Mouse (Mus musculus) spleen, adult 12 weeks (tissue): ENCODE results near the gene Adgre5.

Source experiments
- DNase-seq: peaks from one replicate; pipeline ENCODE4 v3.0.0; 2022; ENCODE audit warnings: low spot score

The Adgre5 gene

DNA sequence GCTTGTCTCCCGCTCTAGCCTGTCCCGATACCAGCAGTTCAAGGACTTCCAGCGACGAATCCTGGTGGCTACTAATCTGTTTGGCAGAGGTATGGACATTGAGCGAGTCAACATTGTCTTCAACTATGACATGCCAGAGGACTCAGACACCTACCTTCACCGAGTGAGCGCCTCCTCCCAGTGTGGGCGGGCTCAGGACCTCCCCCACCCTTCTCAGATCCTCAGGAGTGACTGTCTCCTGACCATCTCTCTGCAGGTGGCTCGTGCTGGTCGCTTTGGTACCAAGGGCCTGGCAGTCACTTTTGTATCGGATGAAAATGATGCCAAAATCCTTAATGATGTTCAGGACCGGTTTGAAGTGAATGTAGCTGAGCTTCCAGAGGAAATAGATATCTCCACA, 18.5 kb downstream of the Adgre5 start:
- DNase-seq, result no peak

DNA sequence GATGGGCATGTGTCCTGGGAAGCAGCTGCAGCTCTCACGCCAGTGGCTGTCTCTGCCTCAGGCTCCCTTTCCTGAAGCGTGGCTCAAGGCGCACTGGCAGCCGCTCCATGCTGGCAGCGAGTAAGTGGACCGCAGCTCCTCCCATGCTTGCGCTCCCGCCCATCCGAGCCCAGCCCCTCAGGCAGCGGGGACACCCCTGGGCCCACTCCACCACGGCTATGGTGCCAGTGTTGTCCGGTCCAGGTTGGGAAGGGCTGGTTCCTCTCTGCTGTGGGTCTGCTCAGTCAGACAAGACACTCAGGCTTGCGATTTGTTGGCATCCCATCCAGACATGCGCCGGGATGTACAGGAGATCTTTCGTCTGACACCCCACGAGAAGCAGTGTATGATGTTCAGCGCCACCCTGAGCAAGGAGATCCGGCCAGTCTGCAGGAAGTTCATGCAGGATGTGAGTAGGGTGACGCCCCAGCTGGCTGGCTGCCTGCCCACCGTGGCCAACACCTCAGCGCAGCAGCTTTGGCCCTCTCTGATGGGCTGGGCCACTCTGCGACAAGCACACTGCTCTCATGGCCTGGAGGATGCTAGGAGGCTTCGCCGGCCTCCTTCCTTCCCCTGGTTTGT, 19.6 kb downstream of the Adgre5 start:
- DNase-seq, result no peak

DNA sequence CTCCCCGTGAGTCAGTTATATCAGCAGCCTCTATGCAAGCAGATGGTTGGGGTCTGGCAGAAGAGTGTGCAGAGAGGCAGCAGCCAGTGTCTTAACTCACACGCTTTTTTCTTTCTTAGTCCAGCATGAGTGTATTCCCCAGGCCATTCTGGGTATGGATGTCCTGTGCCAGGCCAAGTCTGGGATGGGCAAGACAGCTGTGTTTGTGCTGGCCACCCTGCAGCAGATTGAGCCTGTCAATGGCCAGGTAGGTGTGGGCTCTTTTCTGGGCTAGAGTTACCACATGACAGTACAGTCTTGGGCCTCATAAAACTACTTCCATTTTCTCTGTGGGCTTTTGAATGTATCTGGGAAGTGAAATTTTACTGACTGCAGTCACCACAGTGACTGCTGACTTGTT, 21.4 kb downstream of the Adgre5 start:
- no peak for DNase-seq

DNA sequence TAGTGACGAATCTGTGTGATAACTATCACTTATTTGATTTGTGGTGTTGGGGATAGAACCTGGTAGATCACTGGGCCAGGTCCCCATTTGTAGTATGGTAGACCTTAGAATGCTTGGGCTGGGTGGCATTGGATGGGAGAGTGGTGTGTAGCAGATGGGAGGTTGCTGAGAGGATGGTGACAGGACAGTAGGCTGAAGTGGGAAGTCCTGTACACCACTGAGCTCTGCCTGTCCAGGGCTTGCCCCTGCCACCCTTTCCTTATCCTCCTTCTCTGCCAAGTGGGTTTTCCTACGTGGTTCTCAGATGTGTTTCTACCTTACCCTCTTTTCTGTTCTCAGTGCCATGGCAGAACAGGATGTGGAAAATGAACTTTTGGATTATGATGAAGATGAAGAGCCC, 22.1 kb downstream of the Adgre5 start:
- no peak for DNase-seq

DNA sequence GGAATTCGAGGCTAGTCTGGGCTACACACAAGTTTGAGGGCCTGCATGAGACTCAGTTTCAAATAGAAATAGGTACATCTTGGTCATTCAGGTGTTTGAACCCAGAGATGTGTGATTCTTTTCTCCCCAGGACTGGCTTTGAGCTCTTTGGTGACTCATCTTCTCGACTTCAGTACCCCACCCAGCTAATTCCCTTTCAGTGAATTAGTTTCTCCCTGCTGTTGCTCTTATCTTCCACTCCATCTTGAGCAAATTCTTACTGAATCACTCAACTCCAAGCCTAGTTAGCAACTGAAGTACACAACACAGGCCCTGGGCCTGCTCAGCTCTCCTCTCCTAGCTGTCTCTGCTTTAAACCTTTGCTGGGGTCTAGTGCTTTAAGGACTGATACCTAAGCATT, 24.6 kb downstream of the Adgre5 start:
- no peak for DNase-seq

DNA sequence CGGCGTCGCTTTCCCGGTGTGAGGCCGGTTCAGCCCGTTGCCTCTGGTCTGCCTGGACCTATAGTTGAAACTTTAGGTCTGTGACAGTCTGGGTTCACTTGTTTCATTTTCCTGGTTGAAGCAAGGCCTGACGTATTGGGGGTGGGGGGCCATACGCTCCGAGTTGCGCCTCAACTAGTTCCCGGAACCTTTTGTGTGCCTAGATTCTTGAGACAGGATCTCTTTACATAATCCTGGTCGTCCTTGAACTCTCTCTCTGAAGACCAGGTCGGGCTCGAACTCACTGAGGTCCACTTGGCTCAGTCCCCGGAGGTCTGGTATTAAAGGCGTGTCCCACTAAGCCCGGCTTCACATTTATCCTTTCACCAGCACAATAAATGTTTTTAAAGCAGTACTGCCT, 25.4 kb downstream of the Adgre5 start:
- no peak for DNase-seq

DNA sequence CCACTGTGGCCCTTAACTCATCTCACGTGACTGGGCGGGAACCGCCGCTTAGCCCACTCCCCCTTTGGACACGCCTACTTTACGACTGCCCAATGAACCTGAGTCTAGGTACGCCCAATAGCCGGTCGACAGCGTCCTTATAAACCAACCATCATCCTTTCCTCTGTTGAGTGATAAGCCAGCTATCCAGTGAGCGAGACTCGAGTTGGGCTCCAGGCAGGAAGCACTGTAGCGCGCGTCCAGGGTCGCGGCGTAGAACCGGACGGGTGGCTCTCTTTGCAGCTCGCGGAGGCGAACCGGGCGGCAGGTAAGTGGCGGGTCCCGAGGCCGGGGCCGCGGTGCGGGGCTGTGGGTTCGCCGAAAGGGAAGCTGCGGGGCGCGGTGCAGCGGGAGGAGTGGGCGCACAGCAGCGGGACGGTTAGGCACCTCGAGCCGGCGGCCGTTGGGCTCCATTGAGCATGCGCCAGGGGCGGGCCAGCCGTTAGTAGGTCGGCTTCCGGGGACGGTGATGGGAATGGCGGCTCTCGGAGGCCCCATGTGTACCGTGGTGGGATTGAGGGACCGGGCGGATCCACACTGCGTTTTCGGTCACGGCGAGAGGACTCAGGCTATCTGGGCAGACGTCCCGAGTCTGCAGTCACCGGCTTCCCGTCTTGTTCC, 26.0 kb downstream of the Adgre5 start, which contains the start of gene Ddx39:
Gene Ddx39, plus strand, starts transcription at position 147 of the 660 bp plus-strand sequence.
- DNase-seq, result peak; percentile 92

DNA sequence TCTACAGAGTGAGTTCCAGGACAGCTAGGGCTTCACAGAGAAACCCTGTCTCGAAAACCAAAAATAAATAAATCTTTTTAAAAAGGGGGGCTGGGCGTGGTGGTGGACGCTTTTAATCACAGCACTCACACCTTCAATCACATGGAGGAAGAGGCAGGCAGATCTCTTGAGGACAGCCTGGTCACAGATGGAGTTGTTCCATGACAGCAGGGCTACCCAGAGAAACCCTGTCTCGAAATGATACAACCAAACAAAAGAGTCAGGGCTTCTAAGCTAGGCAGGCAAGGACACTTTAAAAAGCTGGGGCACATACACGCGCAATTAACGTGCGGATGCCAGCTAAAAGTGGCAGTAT, 26.5 kb downstream of the Adgre5 start:
- DNase-seq, result no peak

DNA sequence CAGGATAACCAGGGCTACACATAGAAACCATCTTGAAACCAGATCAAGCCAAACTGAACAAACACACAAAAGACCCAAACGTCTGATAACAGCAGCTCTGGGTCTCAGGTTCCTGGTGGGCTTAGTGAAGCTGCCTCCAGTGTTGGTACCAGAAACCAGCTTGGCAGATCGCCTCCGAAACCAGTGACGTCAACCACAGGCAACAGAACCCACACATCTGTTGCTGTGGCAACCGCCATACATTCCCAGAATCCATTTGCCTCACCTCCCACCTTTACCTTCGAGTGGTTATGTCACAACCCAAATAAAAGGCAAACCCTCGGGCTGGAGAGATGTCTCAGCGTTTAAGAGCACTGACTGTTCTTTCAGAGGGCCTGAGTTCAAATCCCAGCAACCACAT, 33.6 kb downstream of the Adgre5 start:
- DNase-seq, result no peak

DNA sequence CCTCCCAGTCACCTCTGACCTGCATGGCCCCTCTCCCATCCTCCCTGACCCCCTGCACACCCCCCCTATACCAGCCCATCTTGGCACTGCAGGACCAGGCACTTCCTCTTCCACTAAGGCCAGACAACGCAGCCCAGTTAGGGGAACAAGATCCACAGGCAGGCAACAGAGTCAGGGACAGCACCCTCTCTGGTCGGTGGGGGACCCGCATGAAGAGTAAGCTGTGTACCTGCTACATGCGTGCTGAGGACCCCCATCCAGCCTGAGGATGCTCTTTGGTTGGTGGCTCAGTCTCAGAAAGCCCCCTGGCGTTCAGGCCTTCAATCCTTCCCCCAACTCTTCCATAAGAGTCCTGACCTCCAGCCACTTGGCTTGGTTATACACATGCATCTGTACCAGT, 34.7 kb downstream of the Adgre5 start:
- no peak for DNase-seq

DNA sequence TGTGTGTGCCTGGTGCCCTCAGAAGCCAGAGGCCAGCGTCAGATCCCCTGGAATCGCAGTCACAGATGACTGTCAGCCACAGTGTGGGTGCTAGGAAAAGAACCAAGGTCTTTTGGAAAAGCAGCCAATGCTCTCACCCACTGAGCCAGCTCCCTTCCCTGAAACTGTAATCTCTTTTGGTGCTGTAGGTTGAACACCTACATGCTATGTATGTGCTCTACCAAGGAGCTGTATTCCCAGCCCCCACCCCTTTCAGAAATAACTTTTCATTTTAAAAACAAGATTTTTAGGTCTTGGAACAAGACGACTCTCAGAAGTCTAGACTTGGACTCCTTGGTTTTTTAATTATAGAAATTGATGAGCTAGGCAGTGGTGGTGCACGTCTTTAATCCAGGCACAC, 37.7 kb downstream of the Adgre5 start:
- no peak for DNase-seq

DNA sequence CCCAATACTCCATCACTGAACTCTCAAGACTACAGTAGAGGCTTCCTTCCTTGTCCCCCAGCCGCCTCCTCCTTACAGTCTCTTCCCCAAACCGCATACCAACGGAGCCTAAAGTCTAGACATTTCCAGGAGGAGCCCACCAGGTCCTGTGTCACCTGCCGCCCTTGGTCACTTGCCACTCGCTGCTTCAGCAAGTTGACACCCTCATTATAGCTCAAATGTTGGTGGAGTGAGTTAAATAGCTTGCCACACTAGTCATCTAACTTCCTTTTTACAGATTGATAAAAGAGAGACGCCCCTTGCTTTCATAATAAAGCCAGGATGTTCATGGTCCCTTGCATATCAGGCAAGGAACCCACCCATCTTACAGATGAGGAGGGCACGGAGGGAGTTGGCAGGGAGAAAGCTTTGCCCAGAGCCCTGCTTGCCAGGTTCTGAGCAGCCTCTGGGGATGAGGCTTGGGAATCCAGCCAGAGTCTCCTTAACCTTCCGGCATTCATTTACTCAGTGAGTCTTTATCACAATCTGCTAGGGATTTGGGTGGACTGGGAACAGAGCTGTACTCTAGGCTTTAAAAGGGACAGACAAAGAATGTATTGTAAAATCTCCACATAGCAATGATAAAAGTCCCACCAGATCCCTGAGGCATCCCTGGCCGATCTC, 40.6 kb downstream of the Adgre5 start:
- DNase-seq, result no peak

DNA sequence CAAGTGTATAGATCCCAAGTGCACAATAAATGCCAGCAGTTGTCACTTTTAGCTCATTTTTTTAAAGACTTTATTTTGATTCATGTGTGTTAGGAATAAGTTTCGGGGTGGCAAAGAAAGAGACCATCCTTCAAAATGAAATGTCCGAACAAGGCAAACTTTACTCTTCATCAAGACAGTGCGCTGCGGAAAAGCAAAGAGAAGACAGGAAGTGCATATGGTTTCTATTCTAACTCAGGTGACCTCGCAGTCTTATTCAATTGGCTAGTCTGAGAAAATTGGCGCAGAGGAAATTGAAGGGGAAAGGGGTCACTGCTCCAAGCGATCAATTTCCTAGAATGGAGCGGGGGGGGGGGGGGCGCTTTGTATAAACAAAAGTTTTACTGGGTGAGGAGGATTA, 41.6 kb downstream of the Adgre5 start:
- DNase-seq, result no peak

DNA sequence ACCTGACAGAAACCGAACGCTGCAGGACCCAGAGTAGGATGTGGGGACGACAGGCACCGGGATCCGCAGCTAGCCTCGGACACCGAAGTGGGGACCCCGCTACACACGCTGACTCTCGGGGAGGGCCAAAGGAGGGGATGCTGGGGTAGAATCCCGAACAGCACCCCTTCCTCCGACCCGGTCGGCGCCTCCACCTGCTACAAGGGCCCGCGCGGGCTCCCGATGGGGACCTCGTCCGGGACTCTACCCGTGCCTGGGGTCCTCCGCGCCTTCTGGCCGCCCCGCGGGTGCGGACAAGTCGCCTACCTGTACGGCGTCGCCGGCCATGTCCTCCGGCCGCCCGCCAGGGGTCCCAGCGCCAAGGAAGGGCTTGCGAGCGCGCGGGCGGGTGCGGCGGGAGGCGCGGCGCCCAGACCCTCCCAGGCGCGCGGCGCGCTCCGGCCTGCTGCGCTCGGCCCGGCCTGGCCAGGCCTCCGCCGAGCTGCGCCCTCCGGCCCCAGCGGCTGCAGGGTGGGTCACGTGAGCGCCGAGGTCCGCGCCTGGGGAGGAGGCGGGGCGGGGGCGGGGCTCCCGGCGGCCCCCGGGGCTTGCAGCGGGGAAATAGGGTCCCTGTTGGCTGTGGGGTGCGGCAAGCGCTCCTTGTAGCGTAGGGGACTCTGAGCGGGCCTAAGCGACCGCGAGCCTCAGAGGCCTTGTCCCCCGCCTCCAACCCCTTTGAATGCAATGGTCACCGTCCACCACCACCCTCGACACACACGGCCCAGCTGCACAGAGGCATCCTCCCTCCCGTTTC, 42.3 kb downstream of the Adgre5 start, which contains the start of gene Pkn1:
Gene Pkn1, minus strand, starts transcription at position 519 of the 793 bp plus-strand sequence.
- peak; percentile 51 for DNase-seq

DNA sequence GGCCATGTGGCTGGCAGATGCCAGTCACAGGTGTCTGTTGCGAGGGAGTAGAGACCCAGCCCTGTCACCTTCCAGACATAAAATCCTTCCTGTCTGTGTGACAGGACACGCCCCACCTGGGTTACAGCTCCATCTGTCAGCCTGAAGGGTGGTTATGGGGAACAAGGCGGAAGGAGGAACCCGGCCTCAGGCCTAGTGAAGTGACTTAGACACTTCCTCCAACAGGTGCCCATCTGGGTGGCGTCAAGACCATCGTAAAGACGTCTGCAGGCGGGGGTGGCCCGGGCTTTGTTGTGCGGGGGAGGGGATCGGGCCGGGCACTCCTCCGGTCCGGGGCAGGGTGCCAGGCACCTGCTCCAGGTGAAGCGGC, 42.9 kb downstream of the Adgre5 start:
- DNase-seq, result no peak

DNA sequence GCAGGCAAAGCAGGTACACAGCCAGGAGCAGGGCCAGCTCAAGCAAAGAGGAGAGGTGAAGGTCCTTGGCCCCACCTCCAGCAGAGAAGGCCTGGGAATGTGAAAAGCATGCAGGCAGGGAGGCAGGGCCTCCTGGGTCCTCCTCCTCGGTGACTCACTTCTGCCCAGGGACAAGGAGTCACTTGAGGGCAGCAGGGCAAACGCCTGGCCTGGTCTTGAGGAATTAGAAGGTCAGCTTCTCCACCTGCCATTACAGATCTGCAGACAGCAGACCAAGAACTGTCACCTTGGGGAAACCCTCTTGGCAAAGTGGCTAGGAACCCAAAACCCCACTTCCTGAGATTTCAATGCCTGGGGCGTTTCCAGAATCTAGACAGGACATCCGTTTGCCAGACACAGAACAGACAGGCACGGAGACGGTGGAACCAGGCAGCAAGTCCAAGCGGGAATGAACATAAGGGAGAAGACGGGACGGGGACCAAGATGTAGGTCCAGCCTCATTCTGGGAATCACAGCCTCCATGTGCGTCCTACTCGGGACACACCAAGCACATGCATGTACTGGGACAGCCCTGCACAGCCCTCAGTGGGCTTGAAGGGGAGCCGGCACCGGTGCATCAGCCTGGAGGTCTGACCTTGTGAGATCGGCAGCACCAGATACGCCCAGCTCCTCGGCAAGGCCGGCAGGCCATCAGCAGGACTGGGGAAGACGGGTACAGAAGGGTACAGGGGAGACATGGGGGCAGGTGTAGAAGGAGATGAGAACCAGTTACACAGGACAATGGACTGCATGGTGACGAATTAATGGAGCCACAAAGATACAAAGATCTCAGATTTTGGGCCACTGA, 43.5 kb downstream of the Adgre5 start:
- no peak for DNase-seq

DNA sequence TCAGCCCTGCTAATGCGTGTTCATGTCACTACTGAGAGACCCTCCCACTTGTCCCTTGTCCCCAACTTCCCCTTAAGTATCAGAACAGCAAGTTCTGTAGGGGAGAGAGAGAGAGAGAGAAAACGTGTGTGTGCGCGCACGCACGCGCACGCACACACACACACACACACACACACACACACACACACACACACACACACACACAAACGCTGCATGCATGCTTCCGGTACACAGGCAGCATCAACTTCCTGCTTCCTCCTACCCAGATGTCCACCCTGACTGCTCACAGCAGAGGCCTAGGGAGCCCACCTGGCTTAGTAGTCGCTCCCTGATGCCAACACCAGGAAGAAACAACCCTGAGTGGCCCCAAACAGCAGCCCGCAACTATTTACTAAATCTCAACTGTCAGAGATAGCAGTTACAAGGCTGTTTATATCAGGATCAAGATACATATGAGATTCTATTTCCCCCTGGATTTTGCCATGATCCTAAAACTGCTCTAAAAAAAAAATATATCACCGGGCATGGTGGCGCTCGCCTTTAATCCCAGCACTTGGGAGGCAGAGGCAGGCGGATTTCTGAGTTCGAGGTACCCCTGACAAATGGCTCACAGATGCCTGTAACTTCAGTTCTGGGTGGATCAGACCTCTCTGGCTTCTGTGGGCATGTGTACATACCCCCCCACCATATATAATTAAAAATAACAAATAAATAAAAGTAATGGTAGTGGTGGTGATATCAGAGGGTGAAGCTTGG, 45.6 kb downstream of the Adgre5 start:
- no peak for DNase-seq

DNA sequence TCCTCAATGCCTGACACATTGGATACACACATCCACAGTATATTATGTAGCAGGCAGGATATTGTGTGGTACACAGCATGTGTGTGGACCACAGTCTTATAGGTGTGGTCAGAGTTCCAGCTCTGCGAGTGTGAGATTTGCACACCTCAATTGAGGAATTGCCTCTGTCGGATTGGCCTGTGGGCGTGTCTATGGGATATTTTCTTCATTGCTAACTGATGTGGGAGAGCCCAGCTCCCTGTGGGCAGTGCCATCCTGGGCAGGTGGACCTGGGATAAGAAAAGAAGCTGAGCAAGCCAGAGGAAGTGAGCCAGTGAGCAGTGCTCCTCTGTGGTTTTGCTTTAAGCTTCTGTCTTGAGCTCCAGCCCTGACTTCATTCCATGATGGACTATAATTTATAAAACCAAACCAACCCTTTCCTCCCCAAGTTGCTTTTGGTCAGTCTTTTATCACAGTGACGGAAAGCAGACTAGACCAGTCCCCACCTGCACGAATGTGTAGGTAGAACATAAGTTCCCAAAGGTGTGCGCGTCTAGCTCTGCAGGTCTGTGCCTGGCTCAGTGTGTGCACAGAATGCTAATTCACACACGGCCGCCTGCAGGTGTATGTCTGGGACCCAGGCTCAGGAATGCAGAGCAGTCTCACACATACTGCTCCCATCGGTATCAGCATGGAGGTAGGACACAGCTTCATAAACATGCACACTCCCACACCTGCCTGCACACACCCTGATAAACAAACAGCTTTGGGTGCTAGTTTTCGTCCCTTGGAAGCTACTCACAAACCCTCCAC, 46.6 kb downstream of the Adgre5 start:
- no peak for DNase-seq

DNA sequence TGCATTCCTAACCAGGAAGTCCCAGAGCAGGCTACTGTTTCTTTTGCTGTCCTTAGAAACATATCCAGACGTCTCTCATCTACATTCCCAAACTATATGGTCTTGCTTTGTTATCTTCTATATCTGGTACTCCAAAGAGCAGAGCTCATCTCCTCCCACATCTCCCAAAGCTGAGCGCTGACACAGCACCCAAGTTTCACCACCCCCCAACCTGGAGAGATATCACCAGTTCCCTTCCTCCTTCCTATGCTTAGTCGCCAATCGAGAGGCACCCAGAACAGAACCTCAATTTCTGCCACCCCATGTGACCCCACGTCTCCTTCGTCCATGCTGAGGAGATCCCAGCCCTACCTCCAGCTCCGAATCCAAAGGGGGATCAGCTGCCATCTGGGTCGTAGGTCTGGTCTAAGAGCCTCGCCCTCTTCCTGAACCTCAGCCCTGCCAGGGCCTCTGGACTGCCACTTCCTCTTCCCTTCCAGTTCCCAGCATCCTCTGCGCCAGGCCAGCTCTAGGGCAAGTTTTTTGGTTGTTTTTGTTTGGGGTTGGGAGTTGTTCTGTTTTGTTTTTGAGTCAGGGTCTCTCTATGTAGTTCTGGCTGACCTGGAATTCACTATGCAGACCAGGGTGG, 47.4 kb downstream of the Adgre5 start:
- DNase-seq, result no peak

DNA sequence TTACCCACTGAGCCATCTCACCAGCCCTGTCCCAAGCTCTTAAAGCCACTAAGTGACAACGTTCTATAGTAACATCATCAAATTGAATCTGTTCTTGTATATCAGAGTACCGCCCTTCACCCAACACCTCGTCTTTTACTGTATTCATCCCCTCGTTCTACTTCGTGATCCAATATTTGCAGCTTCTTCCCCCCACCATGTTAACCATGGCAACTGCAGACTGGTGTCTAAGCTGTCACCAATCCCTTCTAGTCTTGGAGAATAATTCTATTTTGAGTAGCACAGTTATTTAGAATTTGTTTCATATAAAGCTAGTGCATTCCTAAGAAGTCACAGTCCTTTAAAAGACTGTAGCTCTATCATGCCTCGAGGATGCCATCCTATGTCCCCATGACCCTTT, 51.9 kb downstream of the Adgre5 start:
- no peak for DNase-seq
